Mouse (Mus musculus): Measurements from ENCODE around the gene Ifna16. TPM values are rescaled to one million over a fixed set of nuclear protein-coding genes. Genes with fewer than 3 reads are reported as not detected.

Gene Ifna16
- polyA plus RNA-seq (2016; fragmentation: Nextera tagmentation; extraction: Ambion mirVana): not detected in 2 replicates

DNA sequence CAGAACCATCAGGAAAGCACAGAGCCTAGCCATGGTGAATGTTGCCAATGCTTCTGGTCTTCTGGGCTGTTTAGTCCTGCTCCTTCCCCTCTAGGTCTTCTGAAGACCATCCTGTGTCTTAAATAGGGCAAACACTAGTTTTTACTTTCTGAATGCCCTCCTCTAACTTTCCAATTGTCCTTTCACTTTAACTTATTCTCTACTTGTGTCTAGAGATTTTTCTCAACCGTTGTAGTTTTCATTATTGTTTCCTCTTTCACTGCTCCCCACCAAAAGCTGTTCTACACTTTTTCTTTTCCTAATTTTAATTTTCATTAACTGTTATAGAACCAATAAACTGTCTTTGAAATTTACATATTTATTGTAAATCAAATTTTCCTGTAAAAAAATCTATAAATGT, at the start of gene Ifna16:
Gene Ifna16 (minus strand): TSS at position 101 of the 400 bp plus-strand sequence.
- no peaks in the 10 kb centered on the region for H3K27me3 ChIP-seq (replicated peaks)
- no peaks in the 10 kb centered on the region for H3K9me3 ChIP-seq (replicated peaks)
- 68% methylated on average over 1 of the region's 1 CpGs for WGBS (ENCODE audit: insufficient replicate concordance)
- H3K27ac ChIP-seq: no peak within 1 kb of the TSS
- no peaks in the 10 kb centered on the region for H3K36me3 ChIP-seq
- no peak for ATAC-seq
- H3K4me3 ChIP-seq: no peak within 1 kb of the TSS
- no peaks in the 10 kb centered on the region for H3K4me1 ChIP-seq
- H3K4me2 ChIP-seq: no peak within 1 kb of the TSS
- H3K9ac ChIP-seq: no peak within 1 kb of the TSS

- WGBS (ENCODE audit: insufficient replicate concordance): 65% methylated on average over 8 of the region's 8 CpGs
- Histone ChIP-seq H3K4me3 (no peak overlapping the region), H3K36me3 (peaks cover 16% of the 10 kb centered on the region), H3K27me3 (replicated peaks) (no peaks in the 10 kb centered on the region), H3K4me1 (peaks cover 32% of the 10 kb centered on the region), H3K4me2 (no peak overlapping the region), H3K9me3 (replicated peaks) (no peaks in the 10 kb centered on the region), H3K27ac (no peak overlapping the region), H3K9ac (no peak overlapping the region)
- ATAC-seq: no peak
Measured at GRCm38 (mm10) chr4:88723497-88724090, 46.9 kb upstream of the Ifna16 start.

- peak; percentile 97 for ATAC-seq
- peak within 1 kb of the TSS; percentile 91 for H3K9ac ChIP-seq
- 1% methylated on average over 82 of the region's 82 CpGs for WGBS (ENCODE audit: insufficient replicate concordance)
- peak within 1 kb of the TSS; percentile 95 for H3K27ac ChIP-seq
- H3K36me3 ChIP-seq: peaks cover 25% of the 10 kb centered on the region
- peaks cover 38% of the 10 kb centered on the region for H3K4me1 ChIP-seq
- peak within 1 kb of the TSS; percentile 86 for H3K4me2 ChIP-seq
- H3K9me3 ChIP-seq (replicated peaks): no peaks in the 10 kb centered on the region
- H3K27me3 ChIP-seq (replicated peaks): no peaks in the 10 kb centered on the region
- H3K4me3 ChIP-seq: peak within 1 kb of the TSS; percentile 92
Measured at GRCm38 (mm10) chr4:88721791-88722721, 45.3 kb upstream of the Ifna16 start, which contains the start of the genes Gm26566 and Klhl9. Gene Gm26566 (plus strand): TSS chr4:88721805. Gene Klhl9 (minus strand): TSS chr4:88722465.

GRCm38 (mm10) chr4:88718715-88719114, 42.0 kb upstream of the Ifna16 start:
- WGBS (ENCODE audit: insufficient replicate concordance): 70% methylated on average over 1 of the region's 1 CpGs
- H3K9ac ChIP-seq: no peak overlapping the region

GRCm38 (mm10) chr4:88715059-88715458, 38.3 kb upstream of the Ifna16 start:
- no peak for ATAC-seq
- no peak overlapping the region for H3K9ac ChIP-seq
- peaks cover 48% of the 10 kb centered on the region for H3K36me3 ChIP-seq
- peaks cover 18% of the 10 kb centered on the region for H3K4me1 ChIP-seq
- no peak overlapping the region for H3K4me2 ChIP-seq
- H3K4me3 ChIP-seq: no peak overlapping the region
- no peaks in the 10 kb centered on the region for H3K9me3 ChIP-seq (replicated peaks)
- no peak overlapping the region for H3K27ac ChIP-seq
- no peaks in the 10 kb centered on the region for H3K27me3 ChIP-seq (replicated peaks)

More at GRCm38 (mm10) chr4:88718715-88719114, 42.0 kb upstream of the Ifna16 start:
- Histone ChIP-seq H3K27ac (no peak overlapping the region), H3K4me1 (peaks cover 34% of the 10 kb centered on the region), H3K27me3 (replicated peaks) (no peaks in the 10 kb centered on the region), H3K4me3 (peak overlapping the region; percentile 19), H3K9me3 (replicated peaks) (no peaks in the 10 kb centered on the region), H3K4me2 (peak overlapping the region; percentile 48), H3K36me3 (peaks cover 51% of the 10 kb centered on the region)
- ATAC-seq: no peak

- Histone ChIP-seq H3K4me3 (no peak overlapping the region), H3K9me3 (replicated peaks) (no peaks in the 10 kb centered on the region), H3K4me2 (no peak overlapping the region), H3K27ac (no peak overlapping the region), H3K9ac (no peak overlapping the region), H3K27me3 (replicated peaks) (no peaks in the 10 kb centered on the region), H3K4me1 (peaks cover 13% of the 10 kb centered on the region), H3K36me3 (peaks cover 46% of the 10 kb centered on the region)
- ATAC-seq: no peak
- WGBS (ENCODE audit: insufficient replicate concordance): 61% methylated on average over 1 of the region's 1 CpGs
Measured at GRCm38 (mm10) chr4:88714281-88714680, 37.6 kb upstream of the Ifna16 start.

- WGBS (ENCODE audit: insufficient replicate concordance): 86% methylated on average over 1 of the region's 1 CpGs
- Histone ChIP-seq H3K27me3 (replicated peaks) (no peaks in the 10 kb centered on the region), H3K4me1 (no peaks in the 10 kb centered on the region), H3K27ac (no peak overlapping the region), H3K9ac (no peak overlapping the region), H3K9me3 (replicated peaks) (no peaks in the 10 kb centered on the region), H3K4me2 (no peak overlapping the region), H3K36me3 (no peaks in the 10 kb centered on the region), H3K4me3 (no peak overlapping the region)
- ATAC-seq: no peak
Measured at GRCm38 (mm10) chr4:88707128-88707826, 30.6 kb upstream of the Ifna16 start.

- Histone ChIP-seq H3K36me3 (no peaks in the 10 kb centered on the region), H3K4me2 (no peak overlapping the region), H3K27me3 (replicated peaks) (no peaks in the 10 kb centered on the region), H3K4me3 (no peak overlapping the region), H3K27ac (no peak overlapping the region), H3K9me3 (replicated peaks) (no peaks in the 10 kb centered on the region), H3K4me1 (no peaks in the 10 kb centered on the region), H3K9ac (no peak overlapping the region)
- 9% methylated on average over 3 of the region's 3 CpGs for WGBS (ENCODE audit: insufficient replicate concordance)
- no peak for ATAC-seq
Measured at GRCm38 (mm10) chr4:88705924-88706323, 29.2 kb upstream of the Ifna16 start.

DNA sequence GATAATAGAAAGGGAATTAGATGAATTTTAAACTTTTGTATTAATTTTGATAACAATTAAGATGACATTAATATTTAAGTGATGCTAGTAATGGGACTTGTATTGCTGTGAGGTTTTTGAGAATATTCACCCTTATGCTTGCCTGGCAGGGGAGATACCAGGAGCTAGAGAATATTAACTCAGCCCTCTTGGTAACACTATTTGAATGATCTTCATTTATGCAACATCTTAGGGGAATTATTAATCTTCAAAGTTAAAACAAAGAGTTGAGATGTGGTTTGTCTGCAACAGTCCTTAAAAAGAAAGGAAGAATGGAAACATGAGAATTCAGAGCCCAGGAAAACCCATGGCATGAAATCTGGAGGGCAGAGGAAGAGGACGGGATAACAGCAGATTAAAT, 22.6 kb upstream of the Ifna16 start:
- Histone ChIP-seq H3K36me3 (no peaks in the 10 kb centered on the region), H3K4me3 (no peak overlapping the region), H3K27me3 (replicated peaks) (peaks cover 5% of the 10 kb centered on the region; the same call in 1 of the 2 replicates), H3K27ac (no peak overlapping the region), H3K9me3 (replicated peaks) (no peaks in the 10 kb centered on the region), H3K4me1 (no peaks in the 10 kb centered on the region), H3K9ac (no peak overlapping the region), H3K4me2 (no peak overlapping the region)
- 70% methylated on average over 1 of the region's 1 CpGs for WGBS (ENCODE audit: insufficient replicate concordance)
- no peak for ATAC-seq

DNA sequence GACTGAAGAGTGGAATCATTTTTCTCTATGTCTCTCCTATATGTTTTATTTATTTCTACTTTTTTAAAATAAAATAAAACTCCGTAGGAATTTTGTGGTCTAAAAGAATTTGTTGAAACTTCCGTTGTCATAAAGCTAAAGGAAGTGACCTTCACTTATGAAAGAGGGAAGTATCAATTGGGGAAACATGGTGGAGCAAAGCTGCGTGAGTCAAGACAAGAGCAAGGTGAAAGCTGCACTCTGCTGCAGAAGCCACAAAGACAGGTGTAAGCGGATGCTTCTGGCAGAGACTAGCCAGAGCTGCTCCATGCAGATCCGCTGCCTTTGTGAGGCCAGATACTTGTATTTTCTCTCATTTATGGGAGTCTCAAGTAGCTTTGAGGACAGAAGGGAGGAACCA, 22.1 kb upstream of the Ifna16 start:
- H3K4me2 ChIP-seq: no peak overlapping the region
- H3K9me3 ChIP-seq (replicated peaks): no peaks in the 10 kb centered on the region
- ATAC-seq: no peak
- no peaks in the 10 kb centered on the region for H3K4me1 ChIP-seq
- no peak overlapping the region for H3K27ac ChIP-seq
- H3K4me3 ChIP-seq: no peak overlapping the region
- H3K27me3 ChIP-seq (replicated peaks): peaks cover 5% of the 10 kb centered on the region; the same call in 1 of the 2 replicates
- 51% methylated on average over 5 of the region's 5 CpGs for WGBS (ENCODE audit: insufficient replicate concordance)
- no peak overlapping the region for H3K9ac ChIP-seq
- no peaks in the 10 kb centered on the region for H3K36me3 ChIP-seq

- Histone ChIP-seq H3K4me1 (no peaks in the 10 kb centered on the region), H3K9ac (no peak overlapping the region), H3K27ac (no peak overlapping the region), H3K4me2 (no peak overlapping the region), H3K36me3 (no peaks in the 10 kb centered on the region), H3K4me3 (no peak overlapping the region), H3K9me3 (replicated peaks) (no peaks in the 10 kb centered on the region), H3K27me3 (replicated peaks) (peaks cover 5% of the 10 kb centered on the region; the same call in 1 of the 2 replicates)
- ATAC-seq: no peak
- WGBS (ENCODE audit: insufficient replicate concordance): 72% methylated on average over 4 of the region's 4 CpGs
Measured at GRCm38 (mm10) chr4:88697753-88698152, 21.0 kb upstream of the Ifna16 start.

DNA sequence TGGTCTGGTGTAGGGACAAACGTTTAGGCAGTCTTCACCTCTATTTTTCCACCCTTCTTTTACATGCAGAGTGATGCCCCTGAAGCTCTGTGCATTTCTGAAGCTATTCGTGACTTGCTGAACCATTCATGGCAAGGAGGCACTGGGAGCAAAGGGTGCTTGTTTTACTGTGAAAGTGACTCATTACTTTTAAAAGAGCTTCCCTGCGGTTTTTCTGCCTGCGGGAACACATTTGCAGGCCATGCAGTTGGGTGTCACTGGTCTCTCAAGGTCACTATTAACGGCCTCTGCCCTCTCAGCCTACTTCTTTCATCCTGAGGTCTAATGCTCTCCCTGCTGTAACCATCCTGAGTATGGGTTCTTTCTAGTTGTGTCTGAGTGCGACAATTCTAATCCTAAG, 20.4 kb upstream of the Ifna16 start:
- Histone ChIP-seq H3K4me3 (no peak overlapping the region), H3K9ac (no peak overlapping the region), H3K36me3 (no peaks in the 10 kb centered on the region), H3K4me1 (no peaks in the 10 kb centered on the region), H3K9me3 (replicated peaks) (no peaks in the 10 kb centered on the region), H3K27me3 (replicated peaks) (peaks cover 10% of the 10 kb centered on the region; the same call in 1 of the 2 replicates), H3K27ac (no peak overlapping the region), H3K4me2 (no peak overlapping the region)
- ATAC-seq: no peak
- WGBS (ENCODE audit: insufficient replicate concordance): 49% methylated on average over 6 of the region's 6 CpGs
